Mouse (Mus musculus): ENCODE measurements around the gene Snrpa1.

DNA sequence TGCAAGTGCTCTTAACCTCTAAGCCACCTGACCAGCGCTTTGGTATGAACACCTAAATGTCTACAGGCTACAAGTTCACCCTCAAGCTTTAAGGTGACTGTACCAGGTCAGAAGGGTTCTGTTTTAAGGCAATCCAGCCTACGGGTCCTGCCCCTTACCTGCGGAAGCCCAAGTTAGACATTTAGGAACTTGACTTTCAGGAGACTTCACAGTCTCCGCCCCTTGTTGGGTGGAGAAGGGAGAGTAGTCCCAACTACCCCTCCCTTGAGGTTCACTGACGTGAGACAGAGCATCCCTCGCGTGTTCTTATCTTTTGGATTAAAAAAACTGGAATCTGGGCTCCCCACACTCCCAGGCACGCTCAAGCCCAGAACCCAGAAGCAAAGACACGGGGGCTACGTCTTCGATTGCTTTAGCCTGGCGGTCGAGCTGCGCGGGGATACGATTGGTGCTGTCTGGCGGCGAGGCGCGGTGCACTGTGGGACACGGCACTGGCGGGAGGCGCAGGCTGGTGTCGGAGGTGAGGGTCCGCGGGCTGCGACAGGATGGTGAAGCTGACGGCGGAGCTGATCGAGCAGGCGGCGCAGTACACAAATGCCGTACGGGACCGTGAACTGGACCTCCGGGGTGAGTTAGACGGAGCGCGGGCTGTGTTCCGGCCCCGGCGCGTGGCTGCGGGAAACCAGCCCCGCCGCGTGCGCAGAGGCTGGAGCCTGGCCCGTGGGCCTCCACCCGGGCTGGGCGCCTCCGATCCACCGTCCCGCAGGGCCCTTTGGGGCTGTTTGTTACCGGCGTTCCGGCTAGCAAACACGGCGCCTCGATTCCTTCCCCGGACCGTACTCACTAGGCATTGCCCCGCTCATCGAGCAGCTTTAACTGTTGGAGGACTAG, 1.5 kb downstream of the Snrpa1 start:
- TF ChIP-seq POLR2A (IDR thresholded peaks at IDR 0.05; ENCODE audit: borderline replicate concordance, extremely low read depth, insufficient read depth, insufficient read length, poor library complexity, severe bottlenecking) (peak; percentile 76; the same call in 1 of the 2 replicates), CTCF (IDR thresholded peaks at IDR 0.05; ENCODE audit: borderline replicate concordance, extremely low read depth, insufficient read depth, insufficient read length) (no peak)
